Mouse (Mus musculus) CH12.LX (cell line): ENCODE results near the gene Ythdf2. TPM values are rescaled to one million over a fixed set of nuclear protein-coding genes. Genes with fewer than 3 reads are reported as not detected.

Experiments
- DNase-seq: peaks from one replicate; pipeline ENCODE4 v3.0.0-alpha.2; 2013; ENCODE audit errors: extremely low read depth
- H3K27ac ChIP-seq: 2 replicates; pipeline ENCODE4 v1.5.1; 2012; ENCODE audit warnings: low read depth, mild to moderate bottlenecking, control low read depth, moderate library complexity; ENCODE audit not compliant: insufficient read depth
- H3K27me3 ChIP-seq: replicated peaks from 2 replicates; pipeline ENCODE3; 2012; ENCODE audit warnings: inconsistent platforms
- H3K36me3 ChIP-seq, 2 experiments: replicated peaks in 1 of 2; 2 replicates each; pipeline versions ENCODE3 to v1.6.1; 2012; ENCODE audit warnings: inconsistent platforms in 1 of 2, low read length in 1 of 2, mild to moderate bottlenecking in 1 of 2, mixed read lengths in 1 of 2, moderate library complexity in 1 of 2; ENCODE audit not compliant: control insufficient read depth in 1 of 2, insufficient read depth in 1 of 2
- H3K4me1 ChIP-seq, 2 experiments: 2 replicates each; pipeline ENCODE4 v1.6.1; 2012; ENCODE audit warnings: inconsistent platforms in 1 of 2, moderate library complexity in 1 of 2; ENCODE audit not compliant: insufficient read depth in 2 of 2, control insufficient read depth in 1 of 2
- H3K4me2 ChIP-seq: 2 replicates; pipeline ENCODE4 v1.6.1; 2012; ENCODE audit warnings: low read depth, mild to moderate bottlenecking, control low read depth; ENCODE audit not compliant: poor library complexity, insufficient read depth, severe bottlenecking
- H3K4me3 ChIP-seq, 3 experiments: fragments of 150-350 bp in 1 of 3; sonication (generic) in 1 of 3; replicated peaks in 1 of 3; 2 replicates each; pipeline versions ENCODE3 to v1.5.1; 2011 to 2012; ENCODE audit warnings: low read depth in 2 of 3, low read length in 2 of 3, mild to moderate bottlenecking in 2 of 3, moderate library complexity in 2 of 3, control low read depth in 1 of 3, improper control_type of control experiment in 1 of 3, inconsistent platforms in 1 of 3, mixed read lengths in 1 of 3; ENCODE audit not compliant: poor library complexity in 1 of 3
- H3K79me2 ChIP-seq: replicated peaks from 2 replicates; pipeline ENCODE4 v1.6.1; 2012; ENCODE audit warnings: mild to moderate bottlenecking, moderate library complexity; ENCODE audit not compliant: control insufficient read depth, poor library complexity, insufficient read depth, severe bottlenecking; ENCODE audit errors: extremely low read depth
- H3K9ac ChIP-seq: 2 replicates; pipeline ENCODE4 v1.6.1; 2012; ENCODE audit warnings: low read depth, mild to moderate bottlenecking, control low read depth, moderate library complexity; ENCODE audit not compliant: insufficient read depth
- H3K9me3 ChIP-seq: replicated peaks from 2 replicates; pipeline ENCODE3; 2012; ENCODE audit warnings: low read length, inconsistent platforms, mixed read lengths
- BHLHE40 ChIP-seq: IDR thresholded peaks from 2 replicates; pipeline ENCODE4 v1.6.1; 2011; ENCODE audit warnings: mild to moderate bottlenecking, low read depth, low read length, improper control_type of control experiment
- CHD1 ChIP-seq: IDR thresholded peaks from 2 replicates; pipeline ENCODE4 v1.6.1; 2012; ENCODE audit warnings: low read depth, low read length, improper control_type of control experiment, inconsistent platforms
- CHD2 ChIP-seq: IDR thresholded peaks from 2 replicates; pipeline ENCODE4 v1.6.1; 2011; ENCODE audit warnings: low read length, improper control_type of control experiment
- CTCF ChIP-seq, 2 experiments: IDR thresholded peaks in 1 of 2; conservative IDR thresholded peaks in 1 of 2; 2 replicates each; pipeline ENCODE4 v1.5.1; 2011 to 2012; ENCODE audit warnings: low read depth in 2 of 2, low read length in 2 of 2, improper control_type of control experiment in 1 of 2, inconsistent platforms in 1 of 2, mild to moderate bottlenecking in 1 of 2, moderate library complexity in 1 of 2
- ELF1 ChIP-seq: IDR thresholded peaks from 2 replicates; pipeline ENCODE4 v1.6.1; 2014; ENCODE audit warnings: low read depth, mild to moderate bottlenecking, inconsistent platforms, low read length, improper control_type of control experiment
- EP300 ChIP-seq: IDR thresholded peaks from 2 replicates; pipeline ENCODE4 v1.6.1; 2011; ENCODE audit warnings: low read length, improper control_type of control experiment
- ETS1 ChIP-seq: conservative IDR thresholded peaks from 2 replicates; pipeline ENCODE4 v1.6.1; 2012; ENCODE audit warnings: low read depth, mild to moderate bottlenecking, inconsistent platforms, low read length, improper control_type of control experiment, moderate library complexity
- GABPA ChIP-seq: IDR thresholded peaks from 2 replicates; pipeline ENCODE4 v1.6.1; 2012; ENCODE audit warnings: low read depth, low read length, improper control_type of control experiment, inconsistent platforms; ENCODE audit not compliant: insufficient replicate concordance
- HCFC1 ChIP-seq: IDR thresholded peaks from 2 replicates; pipeline ENCODE4 v1.6.1; 2012; ENCODE audit warnings: low read depth, mild to moderate bottlenecking, inconsistent platforms, low read length, improper control_type of control experiment
- JUND ChIP-seq: conservative IDR thresholded peaks from 2 replicates; pipeline ENCODE4 v1.6.1; 2011; ENCODE audit warnings: low read depth, low read length, improper control_type of control experiment
- KAT2A ChIP-seq: IDR thresholded peaks from 2 replicates; pipeline ENCODE4 v1.6.1; 2012; ENCODE audit warnings: low read length, improper control_type of control experiment, inconsistent platforms; ENCODE audit not compliant: insufficient replicate concordance
- MAFK ChIP-seq: IDR thresholded peaks from 2 replicates; pipeline ENCODE4 v1.6.1; 2011; ENCODE audit warnings: low read length, improper control_type of control experiment; ENCODE audit not compliant: insufficient replicate concordance
- MAZ ChIP-seq: IDR thresholded peaks from 2 replicates; pipeline ENCODE4 v1.6.1; 2012; ENCODE audit warnings: low read depth, mild to moderate bottlenecking, inconsistent platforms, low read length, improper control_type of control experiment, moderate library complexity
- MEF2A ChIP-seq: IDR thresholded peaks from 2 replicates; pipeline ENCODE4 v1.6.1; 2014; ENCODE audit warnings: low read depth, mild to moderate bottlenecking, inconsistent platforms, low read length, improper control_type of control experiment, borderline replicate concordance
- MXI1 ChIP-seq: IDR thresholded peaks from 2 replicates; pipeline ENCODE4 v1.6.1; 2011; ENCODE audit warnings: mild to moderate bottlenecking, low read depth, low read length, improper control_type of control experiment
- MYC ChIP-seq: IDR thresholded peaks from 2 replicates; pipeline ENCODE4 v1.6.1; 2011; ENCODE audit warnings: low read depth, mild to moderate bottlenecking, improper control_type of control experiment, low read length
- NELFE ChIP-seq: IDR thresholded peaks from 2 replicates; pipeline ENCODE4 v1.6.1; 2011; ENCODE audit warnings: low read depth, low read length, improper control_type of control experiment
- NRF1 ChIP-seq: IDR thresholded peaks from 2 replicates; pipeline ENCODE4 v1.6.1; 2014; ENCODE audit warnings: low read depth, mild to moderate bottlenecking, inconsistent platforms, low read length, improper control_type of control experiment, moderate library complexity
- PAX5 ChIP-seq: IDR thresholded peaks from 2 replicates; pipeline ENCODE4 v1.6.1; 2012; ENCODE audit warnings: low read length, inconsistent platforms, mixed read lengths
- POLR2A ChIP-seq: IDR thresholded peaks from 2 replicates; pipeline ENCODE4 v1.6.1; 2011; ENCODE audit warnings: low read depth, mild to moderate bottlenecking, improper control_type of control experiment, low read length
- POLR2AphosphoS2 ChIP-seq: IDR thresholded peaks from 2 replicates; pipeline ENCODE4 v1.6.1; 2011; ENCODE audit warnings: low read depth, low read length, improper control_type of control experiment
- RAD21 ChIP-seq: IDR thresholded peaks from 2 replicates; pipeline ENCODE4 v1.6.1; 2011; ENCODE audit warnings: low read depth, mild to moderate bottlenecking, low read length, improper control_type of control experiment, moderate library complexity
- RCOR1 ChIP-seq: conservative IDR thresholded peaks from 2 replicates; pipeline ENCODE4 v1.6.1; 2012; ENCODE audit warnings: low read depth, mild to moderate bottlenecking, inconsistent platforms, low read length, improper control_type of control experiment
- SIN3A ChIP-seq: IDR thresholded peaks from 2 replicates; pipeline ENCODE4 v1.6.1; 2012; ENCODE audit warnings: low read length, improper control_type of control experiment, inconsistent platforms
- SMC3 ChIP-seq: IDR thresholded peaks from 2 replicates; pipeline ENCODE4 v1.6.1; 2011; ENCODE audit warnings: low read depth, low read length, improper control_type of control experiment
- TBP ChIP-seq: conservative IDR thresholded peaks from 2 replicates; pipeline ENCODE4 v1.6.1; 2011; ENCODE audit warnings: low read depth, low read length, improper control_type of control experiment
- TCF12 ChIP-seq: IDR thresholded peaks from 2 replicates; pipeline ENCODE4 v1.6.1; 2014; ENCODE audit warnings: low read depth, mild to moderate bottlenecking, inconsistent platforms, low read length, improper control_type of control experiment
- USF1 ChIP-seq: IDR thresholded peaks from 2 replicates; pipeline ENCODE4 v1.6.1; 2014; ENCODE audit warnings: low read depth, mild to moderate bottlenecking, inconsistent platforms, low read length, improper control_type of control experiment
- ZC3H11A ChIP-seq: IDR thresholded peaks from 2 replicates; pipeline ENCODE4 v1.6.1; 2012; ENCODE audit warnings: low read depth, mild to moderate bottlenecking, inconsistent platforms, low read length, improper control_type of control experiment
- ZKSCAN1 ChIP-seq: IDR thresholded peaks from 2 replicates; pipeline ENCODE4 v1.6.1; 2012; ENCODE audit warnings: low read depth, inconsistent platforms, low read length, improper control_type of control experiment, borderline replicate concordance
- ZMIZ1 ChIP-seq: IDR thresholded peaks from 2 replicates; pipeline ENCODE4 v1.6.1; 2012; ENCODE audit warnings: low read depth, mild to moderate bottlenecking, inconsistent platforms, low read length, improper control_type of control experiment
- ZNF384 ChIP-seq: IDR thresholded peaks from 2 replicates; pipeline ENCODE4 v1.6.1; 2012; ENCODE audit warnings: low read depth, low read length, improper control_type of control experiment, inconsistent platforms
- dilution Hi-C: fragments of 300-500 bp; cut with MboI; formaldehyde crosslinking; loops from 2 replicates; pipeline ENCODE4 v1.14.3; 2020; ENCODE audit warnings: low sequenced_read_pairs; ENCODE audit not compliant: extremely low pct_unique_long_range_greater_than_20kb, extremely low pct_ligation_motif_present
- in situ Hi-C: fragments of 300-500 bp; cut with MboI; formaldehyde crosslinking; loops from 3 replicates; pipeline ENCODE4 v1.14.3; 2019; ENCODE audit warnings: low sequenced_read_pairs, low pct_ligation_motif_present, low pct_unique_long_range_greater_than_20kb, mixed read lengths
- polyA plus RNA-seq: library from polyadenylated mRNA; unstranded; fragments of >175 nt; gene quantifications from 2 replicates; pipeline ENCODE4 v1.2.1, GENCODE M21; 2012; ENCODE audit warnings: low read depth; ENCODE audit not compliant: insufficient read length
- total RNA-seq, 2 experiments: library from RNA; depleted of rRNA; stranded (reverse); fragments of 300-350 nt in 1 of 2; fragments of >200 nt in 1 of 2; gene quantifications; 2 replicates each; pipeline ENCODE4 v1.2.3; 2012 to 2014

The Ythdf2 gene
- total and polyA plus RNA-seq, 3 experiments: 51.6 to 78.3 (median 56.5) TPM

- Histone ChIP-seq H3K9ac (no peak overlapping the region), H3K79me2 (peaks cover 14% of the 10 kb centered on the region; the same call in 1 of the 2 replicates), H3K4me2 (no peak overlapping the region), H3K4me1 (peaks cover 10 to 71% of the 10 kb centered on the region in 2 experiments), H3K27ac (no peak overlapping the region), H3K27me3 (peaks cover 1% of the 10 kb centered on the region), H3K4me3 (no peak overlapping the region), H3K9me3 (no peaks in the 10 kb centered on the region), H3K36me3 (peaks cover 9 to 36% of the 10 kb centered on the region in 2 experiments)
- no peak for DNase-seq
- dilution Hi-C loops: no loop called here
- TF ChIP-seq BHLHE40: no peak
- TF ChIP-seq PAX5: no peak
- TF ChIP-seq MYC: no peak
- TF ChIP-seq CTCF (conservative IDR thresholded peaks at IDR 0.05 in 1 of 2, IDR thresholded peaks at IDR 0.05 in 1 of 2; ENCODE audit: low read depth in 2 of 2, low read length in 2 of 2): peak in 1 of 2 experiments; percentile 35; a peak in 2 of 4 replicates
- peak; percentile 11 for TF ChIP-seq RAD21
- in situ Hi-C loops: loop anchor here (5.0 to 25.0 kb wide), 2 partner anchors 87 to 232 kb away; partner anchors contain the start of gene Phactr4
These were observed 31.4 kb downstream of the Ythdf2 start for GRCm38 (mm10) chr4:132180710-132181109.

GRCm38 (mm10) chr4:132178630-132179059, 33.5 kb downstream of the Ythdf2 start:
- no peak overlapping the region for H3K27ac ChIP-seq
- no peak overlapping the region for H3K9ac ChIP-seq
- H3K9me3 ChIP-seq: no peaks in the 10 kb centered on the region
- H3K4me3 ChIP-seq: no peak overlapping the region
- in situ Hi-C loops (loop anchor here (10.0 to 25.0 kb wide), 2 partner anchors 84 to 234 kb away; partner anchors contain the start of gene Phactr4), dilution Hi-C loops (no loop called here)
- peaks cover 1% of the 10 kb centered on the region for H3K27me3 ChIP-seq
- H3K79me2 ChIP-seq: no peaks in the 10 kb centered on the region; the same call in 1 of the 2 replicates
- DNase-seq: peak; percentile 82
- H3K36me3 ChIP-seq: peaks cover 0 to 21% of the 10 kb centered on the region in 2 experiments
- H3K4me2 ChIP-seq: peak overlapping the region; percentile 67; the same call in 1 of the 2 replicates
- H3K4me1 ChIP-seq: peaks cover 6 to 51% of the 10 kb centered on the region in 2 experiments; a peak in 3 of 4 replicates
- no peak for TF ChIP-seq GABPA
- no peak for TF ChIP-seq CHD2
- TF ChIP-seq SMC3: peak; percentile 76
- peak; percentile 18; the same call in 1 of the 2 replicates for TF ChIP-seq MXI1
- TF ChIP-seq ETS1: no peak
- TF ChIP-seq MYC: 0 out of 2 replicates have a peak, but pooled peaks have one; percentile 19
- peak; percentile 88 to 92 for TF ChIP-seq CTCF (conservative IDR thresholded peaks at IDR 0.05 in 1 of 2, IDR thresholded peaks at IDR 0.05 in 1 of 2; ENCODE audit: low read depth in 2 of 2, low read length in 2 of 2)
- no peak for TF ChIP-seq KAT2A
- no peak for TF ChIP-seq EP300
- TF ChIP-seq USF1: no peak
- no peak for TF ChIP-seq ZKSCAN1
- no peak for TF ChIP-seq RCOR1
- no peak for TF ChIP-seq HCFC1
- TF ChIP-seq SIN3A: no peak
- no peak for TF ChIP-seq MAFK
- TF ChIP-seq NRF1: 0 out of 2 replicates have a peak, but pooled peaks have one; percentile 42
- no peak for TF ChIP-seq ELF1
- TF ChIP-seq POLR2A: no peak
- TF ChIP-seq ZMIZ1: no peak
- TF ChIP-seq JUND: peak; percentile 73
- TF ChIP-seq TBP: no peak
- TF ChIP-seq ZC3H11A: peak; percentile 9; the same call in 1 of the 2 replicates
- TF ChIP-seq POLR2AphosphoS2: no peak
- no peak for TF ChIP-seq MAZ
- no peak for TF ChIP-seq CHD1
- no peak for TF ChIP-seq TCF12
- 0 out of 2 replicates have a peak, but pooled peaks have one; percentile 29 for TF ChIP-seq NELFE
- no peak for TF ChIP-seq BHLHE40
- TF ChIP-seq PAX5: no peak
- no peak for TF ChIP-seq ZNF384
- TF ChIP-seq RAD21: peak; percentile 87
- no peak for TF ChIP-seq MEF2A
